Mouse (Mus musculus) adrenal gland, postnatal 0 days (tissue): ENCODE results near the gene Foxe1. TPM values are rescaled to one million over a fixed set of nuclear protein-coding genes. Genes with fewer than 3 reads are reported as not detected.

Experiments used
- polyA plus RNA-seq: library from polyadenylated mRNA; unstranded; fragments of >200 nt; fragmentation: Nextera tagmentation; extraction: Ambion mirVana; gene quantifications from 2 replicates; pipeline ENCODE4 v1.2.1, GENCODE M21; 2015

The Foxe1 gene
- polyA plus RNA-seq: not detected in 2 replicates

GRCm38 (mm10) chr4:46343596-46344260, at the start of gene Foxe1:
Foxe1 (plus strand) TSS chr4:46343609.

GRCm38 (mm10) chr4:46389013-46389611, 45.7 kb downstream of the Foxe1 start, which contains the start of gene Trmo:
Trmo (minus strand) TSS chr4:46389437.

Other genes with a start within 250 kb of the Foxe1 start
- gene Ncbp1, start 205.0 kb upstream of the Foxe1 start, polyA plus RNA-seq: 22.1 and 29.4 TPM in 2 replicates
- gene Tstd2, start 204.9 kb upstream of the Foxe1 start, polyA plus RNA-seq: 19.0 and 23.3 TPM in 2 replicates
- gene Xpa, start 147.3 kb upstream of the Foxe1 start, polyA plus RNA-seq: 49.9 and 58.3 TPM in 2 replicates
- 9.5 and 9.6 TPM in 2 replicates for gene Trmo, start 45.8 kb downstream of the Foxe1 start, polyA plus RNA-seq
- gene Hemgn, start 69.9 kb downstream of the Foxe1 start, polyA plus RNA-seq: 5.4 and 9.5 TPM in 2 replicates
- gene Anp32b, start 107.3 kb downstream of the Foxe1 start, polyA plus RNA-seq: 112 and 145 TPM in 2 replicates
- gene Nans, start 145.6 kb downstream of the Foxe1 start, polyA plus RNA-seq: 43.0 and 52.5 TPM in 2 replicates
- gene Trim14, start 192.5 kb downstream of the Foxe1 start, polyA plus RNA-seq: 6.7 and 8.1 TPM in 2 replicates